Mouse (Mus musculus): Measurements from ENCODE around the gene Hdgfl3.
"Not testable (repeated sequence)": the region's sequence is repeated elsewhere in the genome, so short reads cannot be mapped to it uniquely, and the experiment has no call there.

Hdgfl3 gene

GRCm38 (mm10) chr7:81855694-81856093 is 78.6 kb downstream of the Hdgfl3 start, which contains the start of gene Gm10160:
Gene Gm10160 (minus strand): TSS chr7:81855794.
- DNase-seq (ENCODE audit: low spot score in 2 of 2): no peak

DNA sequence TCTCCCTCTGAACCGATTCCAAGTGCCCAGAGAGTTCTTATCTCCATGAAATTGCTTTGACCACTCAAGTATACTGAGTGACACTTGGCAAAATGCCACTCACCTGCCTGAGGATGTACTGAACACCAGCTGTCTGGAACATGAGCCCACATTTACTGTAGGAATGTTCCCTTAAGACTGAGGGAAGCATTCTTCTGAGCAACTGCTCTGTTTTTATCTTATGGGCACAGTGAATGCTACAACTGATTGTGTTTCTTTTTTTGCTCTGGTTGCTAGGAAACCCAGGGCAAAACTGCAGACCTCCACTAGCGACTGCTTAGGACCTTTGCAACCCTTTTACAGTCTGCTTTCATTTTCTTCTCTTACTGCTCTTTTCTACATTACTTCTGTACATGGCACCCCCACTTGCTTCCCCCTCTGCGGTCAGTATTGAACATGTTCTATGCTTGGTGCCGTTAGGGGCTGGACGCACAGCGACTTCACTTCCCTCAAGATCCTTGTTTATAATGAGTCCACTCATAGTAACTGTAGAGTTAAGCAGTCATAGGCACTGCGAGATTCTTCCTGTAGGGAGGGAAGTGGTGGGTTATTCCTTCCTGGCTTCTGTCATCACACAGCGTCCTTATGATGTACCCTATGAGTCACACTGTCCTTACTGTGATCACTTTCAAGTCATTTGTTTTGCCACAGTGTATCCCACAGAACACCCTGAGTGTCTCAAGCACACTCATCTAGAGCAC is 79.5 kb downstream of the Hdgfl3 start:
- no peak for DNase-seq (ENCODE audit: low spot score in 2 of 2)

- no peak for DNase-seq (ENCODE audit: low spot score in 2 of 2)
These were observed 82.6 kb downstream of the Hdgfl3 start for GRCm38 (mm10) chr7:81851706-81852105.

DNA sequence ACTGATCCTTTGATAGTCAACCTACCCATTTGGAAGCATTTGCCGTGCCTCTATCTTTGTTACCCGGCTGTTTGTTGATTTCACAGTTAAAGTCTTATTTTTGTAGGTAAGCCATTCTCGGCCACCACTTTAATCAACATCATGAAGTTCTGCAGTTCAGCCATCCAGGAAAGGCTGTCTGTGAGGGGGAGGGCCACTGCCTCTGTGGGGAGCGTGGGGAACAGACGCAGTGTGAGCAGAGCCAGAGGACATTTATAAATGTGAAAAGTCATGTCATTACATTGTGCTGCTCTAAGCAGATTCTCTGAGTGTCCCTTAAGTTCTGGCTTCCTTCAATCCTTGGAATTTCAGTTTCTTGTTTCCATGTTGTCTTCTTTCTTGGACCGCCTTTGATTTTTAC is 84.1 kb downstream of the Hdgfl3 start:
- DNase-seq (ENCODE audit: low spot score in 2 of 2): no peak

- DNase-seq (ENCODE audit: low spot score in 2 of 2): no peak
These were observed 84.6 kb downstream of the Hdgfl3 start for GRCm38 (mm10) chr7:81849633-81850032.

DNA sequence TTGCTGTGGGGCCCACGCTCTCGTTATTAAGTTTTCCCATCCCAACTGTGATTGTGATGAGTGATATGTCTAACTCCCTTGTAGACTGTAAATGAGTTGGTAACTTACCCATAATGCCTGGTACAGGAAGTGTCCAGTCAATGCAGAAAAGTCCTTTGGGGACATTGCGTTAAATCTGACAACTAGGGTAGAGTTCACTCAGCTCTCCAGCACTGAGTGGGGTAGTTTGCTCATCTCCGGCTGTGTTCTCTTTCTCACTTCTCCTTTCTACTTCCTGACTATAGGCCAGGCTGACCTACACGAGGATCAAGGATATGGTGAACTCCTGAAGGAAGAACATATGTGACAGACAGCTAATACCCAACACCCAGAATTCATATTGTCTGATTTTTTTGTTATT is 85.1 kb downstream of the Hdgfl3 start:
- no peak for DNase-seq (ENCODE audit: low spot score in 2 of 2)

DNA sequence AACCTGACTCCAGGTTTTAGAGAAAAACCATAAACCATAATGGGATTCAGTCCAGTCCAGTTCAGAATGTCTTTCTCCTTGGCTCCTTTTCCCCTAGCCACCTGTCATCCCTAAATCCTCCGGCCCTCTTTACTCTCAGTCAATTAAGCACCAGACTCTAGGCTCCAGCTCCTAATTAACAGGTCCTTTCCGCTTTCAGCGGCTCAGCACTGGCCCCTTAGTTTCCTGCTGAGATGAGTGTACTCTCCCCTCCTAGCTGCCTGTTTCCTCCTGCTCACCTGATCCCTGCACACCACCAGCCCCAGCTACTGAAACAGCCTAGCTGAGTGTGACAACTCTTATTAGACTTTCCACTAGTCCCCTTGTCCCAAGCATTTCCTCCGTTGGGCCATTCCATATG is 86.5 kb downstream of the Hdgfl3 start:
- no peak for DNase-seq (ENCODE audit: low spot score in 2 of 2)

DNA sequence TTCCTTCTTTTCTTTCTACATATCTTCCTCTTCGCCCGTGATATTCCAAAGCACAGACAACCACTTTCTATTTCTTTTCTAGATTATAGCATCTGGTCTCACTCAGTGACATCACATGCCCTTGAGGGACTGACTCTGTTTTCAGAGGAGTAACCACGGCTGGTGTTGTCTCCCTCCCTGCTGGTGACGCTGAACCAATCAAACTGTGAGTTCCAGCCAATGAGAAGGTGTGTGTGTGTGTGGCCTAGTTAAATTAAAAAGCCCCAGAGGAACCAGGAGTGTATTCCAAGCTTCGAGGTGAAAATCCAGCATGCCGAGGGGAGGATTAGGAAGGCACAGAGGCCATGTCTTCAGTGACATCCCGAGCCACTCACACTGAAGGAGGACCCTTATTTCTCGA is 87.3 kb downstream of the Hdgfl3 start:
- no peak for DNase-seq (ENCODE audit: low spot score in 2 of 2)

GRCm38 (mm10) chr7:81846008-81846407 is 88.3 kb downstream of the Hdgfl3 start:
- no peak for DNase-seq (ENCODE audit: low spot score in 2 of 2)

- DNase-seq (ENCODE audit: low spot score in 2 of 2): no peak
These were observed 89.0 kb downstream of the Hdgfl3 start for GRCm38 (mm10) chr7:81845313-81845712.

DNA sequence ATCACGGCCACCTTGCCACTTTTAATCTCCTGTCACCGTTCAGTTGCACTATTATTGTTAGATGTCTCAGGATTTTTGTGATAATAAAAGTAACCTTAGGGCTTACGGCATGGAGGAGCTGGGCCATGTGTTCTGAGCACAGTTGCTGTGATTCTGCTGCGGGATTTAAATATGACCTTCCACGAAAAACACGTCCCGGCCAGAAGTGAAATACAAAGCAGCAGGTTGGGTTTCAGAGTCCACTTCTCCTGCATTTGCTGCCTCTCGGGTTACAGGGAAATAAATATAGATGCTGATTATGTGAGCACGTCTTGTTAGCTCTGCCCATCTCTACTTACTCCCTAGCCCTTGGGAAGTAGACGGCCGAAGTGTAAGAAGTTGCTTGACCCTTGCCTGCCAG is 89.5 kb downstream of the Hdgfl3 start:
- DNase-seq (ENCODE audit: low spot score in 2 of 2): no peak

DNA sequence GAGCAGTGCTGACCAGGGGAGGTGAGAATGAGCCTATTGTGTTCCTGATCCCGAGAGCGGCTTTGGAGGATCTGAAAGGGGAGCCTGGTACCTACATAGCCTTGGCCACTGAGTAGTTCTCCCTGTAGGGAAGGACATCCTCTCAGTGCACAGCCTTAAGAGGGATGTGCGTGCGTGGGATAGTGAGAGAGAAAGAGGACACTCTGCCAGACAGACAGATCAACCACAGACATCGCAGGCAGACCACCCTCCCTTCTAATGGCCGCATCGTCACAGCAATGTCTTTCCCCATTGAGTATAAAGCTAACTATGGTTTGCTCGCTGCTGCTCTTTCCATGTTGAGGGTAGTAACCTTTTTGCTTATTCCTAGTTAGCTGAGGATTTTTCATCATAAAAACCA is 90.4 kb downstream of the Hdgfl3 start:
- DNase-seq (ENCODE audit: low spot score in 2 of 2): no peak

GRCm38 (mm10) chr7:81842998-81843397 is 91.3 kb downstream of the Hdgfl3 start:
- DNase-seq (ENCODE audit: low spot score in 2 of 2): no peak

DNA sequence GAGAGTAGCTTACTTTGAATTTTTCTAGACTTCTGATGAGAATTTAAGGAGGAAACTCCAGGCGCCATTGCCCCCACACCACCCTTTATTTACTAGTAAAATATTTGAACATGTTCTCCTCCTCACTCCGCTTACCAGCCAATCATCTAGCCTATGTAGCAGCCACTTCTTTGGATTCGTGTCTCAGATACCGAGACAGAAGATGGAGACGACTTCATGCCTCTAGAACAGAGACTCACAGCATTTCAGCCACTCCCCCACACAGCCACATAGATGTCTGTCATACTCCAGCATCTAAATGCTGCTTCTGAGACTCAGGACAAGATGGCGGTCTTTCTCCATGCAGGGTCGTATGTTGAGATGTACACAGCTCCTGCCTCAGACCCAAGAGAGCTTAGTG is 92.1 kb downstream of the Hdgfl3 start:
- DNase-seq (ENCODE audit: low spot score in 2 of 2): no peak

GRCm38 (mm10) chr7:81841439-81841838 is 92.8 kb downstream of the Hdgfl3 start:
- no peak for DNase-seq (ENCODE audit: low spot score in 2 of 2)

- no peak for DNase-seq (ENCODE audit: low spot score in 2 of 2)
These were observed 93.6 kb downstream of the Hdgfl3 start for GRCm38 (mm10) chr7:81840661-81841181.

GRCm38 (mm10) chr7:81839746-81840145 is 94.5 kb downstream of the Hdgfl3 start:
- DNase-seq (ENCODE audit: low spot score in 2 of 2): no peak

DNA sequence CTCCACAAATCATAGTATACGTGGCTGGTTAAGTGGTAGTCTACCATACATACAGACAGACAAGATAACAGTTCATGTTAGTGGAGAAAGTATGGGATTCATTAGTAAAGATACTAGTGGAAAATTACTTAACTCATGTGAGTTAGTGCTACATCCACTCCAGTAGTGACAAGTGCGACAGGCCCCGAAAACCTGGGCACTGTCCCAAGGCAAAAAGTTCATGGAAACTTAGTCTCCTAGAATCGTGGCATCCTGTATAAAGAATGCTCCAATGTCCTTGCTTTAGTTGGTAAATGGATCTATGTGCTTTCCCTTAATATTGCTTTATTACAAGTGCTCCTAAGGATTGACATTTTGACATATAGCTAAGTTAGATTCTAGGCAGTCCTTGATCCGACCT is 96.5 kb downstream of the Hdgfl3 start:
- DNase-seq (ENCODE audit: low spot score in 2 of 2): not testable (repeated sequence)

- DNase-seq (ENCODE audit: low spot score in 2 of 2): no peak
These were observed 98.8 kb downstream of the Hdgfl3 start for GRCm38 (mm10) chr7:81835430-81835829.

DNA sequence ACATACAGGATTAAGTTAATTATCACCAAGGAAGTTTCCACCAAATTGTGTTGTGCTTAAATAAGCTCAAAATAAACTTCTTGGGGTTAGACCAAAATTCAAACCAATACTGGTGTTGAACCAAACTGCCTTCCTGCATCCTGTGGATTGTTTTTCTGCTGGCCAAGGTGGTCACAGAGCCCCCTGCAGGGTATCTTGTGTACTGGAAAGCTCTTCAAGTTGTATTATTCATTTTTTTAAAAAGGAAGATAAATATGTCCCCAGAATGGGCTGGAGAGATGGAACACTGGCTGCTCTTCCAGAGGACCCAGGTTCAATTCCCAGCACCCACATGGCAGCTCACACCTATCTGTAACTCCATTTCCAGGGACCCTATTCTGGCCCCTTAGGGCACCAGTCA is 99.4 kb downstream of the Hdgfl3 start:
- no peak for DNase-seq (ENCODE audit: low spot score in 2 of 2)
